In the genomic region with DNA sequence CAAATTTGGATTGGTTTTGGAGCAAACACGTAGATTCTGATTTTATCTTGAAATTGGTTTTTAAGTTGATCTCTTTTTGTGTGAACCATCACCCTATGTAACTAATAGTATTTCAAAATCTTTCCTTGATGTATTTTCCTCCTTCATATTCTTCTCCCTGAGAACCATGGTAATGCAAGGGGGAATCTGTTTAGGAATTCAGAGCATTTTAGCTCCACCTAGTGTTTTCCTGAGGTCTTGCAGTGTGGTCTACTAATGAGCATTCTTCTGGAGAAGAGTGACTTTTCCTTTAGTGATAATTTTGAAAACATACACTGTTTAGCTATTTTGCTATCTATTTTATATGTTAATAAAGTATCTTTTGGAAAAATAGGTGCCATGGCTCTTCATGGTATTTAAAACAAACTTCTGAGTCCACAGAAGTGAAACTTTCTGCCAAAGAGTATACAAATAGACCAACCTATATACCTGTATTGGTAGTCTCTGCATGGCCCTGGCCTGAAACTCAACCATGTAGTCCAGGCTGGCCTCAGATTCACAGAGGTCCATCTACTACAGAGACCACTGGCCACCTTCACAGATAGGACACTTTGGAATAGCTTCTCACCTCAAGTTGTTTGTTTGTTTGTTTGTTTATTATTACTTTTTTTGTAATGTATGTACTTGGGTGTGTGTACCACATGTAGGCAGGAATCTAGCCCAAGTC, we compare ENCODE assay signal across 9 mouse cellular contexts.
A peak's percentile ranks its signal among the peaks of the same experiment; 100 is the strongest.
DNase-seq lines count a peak whose midpoint lies in the region; ATAC-seq and TF ChIP-seq lines count a peak whose summit lies in the region.
"Had no signal": no experiment of that assay in that cellular context is flagged by ENCODE, and none has a peak within 500 bp of the region (broad histone marks: within the 10 kb centered on the region; RNA-seq: fewer than 3 reads in every experiment).

No protein-coding gene starts in this region.

- DNase-seq in limb, embryonic 11.5 days (ENCODE audit: low spot score) = peak; percentile 49
- DNase-seq in limb, embryonic 10.5 days (ENCODE audit: low spot score) = no peak
- DNase-seq in adrenal gland, postnatal 14 days = peak; percentile 46
- DNase-seq in embryonic facial prominence, embryonic 14.5 days (ENCODE audit: low spot score) = peak; percentile 75
- peak; percentile 62 to 66 for DNase-seq in kidney, postnatal 36 days
- peak; percentile 86 for DNase-seq in midbrain, postnatal 0 days (ENCODE audit: low spot score)
- no peak for DNase-seq in urinary bladder, postnatal 36 days (ENCODE audit: low spot score in 2 of 2)

- peak; percentile 90 for TF ChIP-seq CTCF in midbrain, postnatal 0 days (IDR thresholded peaks at IDR 0.05)

- H3K4me2 ChIP-seq in limb, embryonic 11.5 days (ENCODE audit: low read depth, severe bottlenecking) = no peak overlapping the region
- no peak overlapping the region for H3K4me2 ChIP-seq in embryonic facial prominence, embryonic 14.5 days (ENCODE audit: low read depth, low read length)
- no peak overlapping the region for H3K4me2 ChIP-seq in midbrain, postnatal 0 days (ENCODE audit: low read depth, low read length, poor library complexity, severe bottlenecking)
- H3K4me2 ChIP-seq: embryonic facial prominence, embryonic 13.5 days had no signal

- no peaks in the 10 kb centered on the region for H3K9me3 ChIP-seq in limb, embryonic 11.5 days (ENCODE audit: control insufficient read depth, low read length)
- no peaks in the 10 kb centered on the region for H3K9me3 ChIP-seq in limb, embryonic 10.5 days (replicated peaks)
- H3K9me3 ChIP-seq in embryonic facial prominence, embryonic 14.5 days (ENCODE audit: control insufficient read depth, low read length) = no peaks in the 10 kb centered on the region
- no peaks in the 10 kb centered on the region for H3K9me3 ChIP-seq in midbrain, postnatal 0 days (ENCODE audit: low read length)
- H3K9me3 ChIP-seq: embryonic facial prominence, embryonic 13.5 days had no signal

- no peak overlapping the region for H3K9ac ChIP-seq in limb, embryonic 11.5 days (ENCODE audit: low read length)
- no peak overlapping the region for H3K9ac ChIP-seq in embryonic facial prominence, embryonic 14.5 days (ENCODE audit: low read depth, low read length)
- no peak overlapping the region for H3K9ac ChIP-seq in midbrain, postnatal 0 days (replicated peaks; ENCODE audit: low read length, poor library complexity, severe bottlenecking)
- H3K9ac ChIP-seq: embryonic facial prominence, embryonic 13.5 days had no signal

- H3K27me3 ChIP-seq in limb, embryonic 11.5 days (ENCODE audit: control insufficient read depth, insufficient read depth, low read length) = no peaks in the 10 kb centered on the region
- H3K27me3 ChIP-seq in limb, embryonic 10.5 days (ENCODE audit: low read depth, poor library complexity, severe bottlenecking) = no peaks in the 10 kb centered on the region
- H3K27me3 ChIP-seq in embryonic facial prominence, embryonic 14.5 days (replicated peaks; ENCODE audit: control insufficient read depth, insufficient read depth, low read length) = no peaks in the 10 kb centered on the region
- H3K27me3 ChIP-seq in midbrain, postnatal 0 days (ENCODE audit: insufficient read depth, low read length) = no peaks in the 10 kb centered on the region
- H3K27me3 ChIP-seq: embryonic facial prominence, embryonic 13.5 days had no signal

- ATAC-seq in limb, embryonic 11.5 days (ENCODE audit: insufficient number of reproducible peaks, low FRiP score, low TSS enrichment, low read depth) = no peak
- no peak for ATAC-seq in embryonic facial prominence, embryonic 14.5 days (ENCODE audit: low read depth)
- ATAC-seq in midbrain, postnatal 0 days (ENCODE audit: low FRiP score) = 0 out of 2 replicates have a peak, but pooled peaks have one; percentile 53
- no peak; the same call in 1 of the 2 replicates for ATAC-seq in granulocyte monocyte progenitor cell, adult 5-6 weeks (replicated peaks; ENCODE audit: poor library complexity, severe bottlenecking)

- H3K4me3 ChIP-seq in limb, embryonic 11.5 days (ENCODE audit: low read depth, low read length) = no peak overlapping the region
- no peak overlapping the region for H3K4me3 ChIP-seq in limb, embryonic 10.5 days
- no peak overlapping the region for H3K4me3 ChIP-seq in embryonic facial prominence, embryonic 14.5 days (ENCODE audit: low read depth, low read length)
- H3K4me3 ChIP-seq in midbrain, postnatal 0 days (ENCODE audit: low read depth, low read length) = no peak overlapping the region
- H3K4me3 ChIP-seq: embryonic facial prominence, embryonic 13.5 days had no signal

- H3K36me3 ChIP-seq in limb, embryonic 11.5 days (ENCODE audit: control insufficient read depth, insufficient read depth, low read length) = peaks cover 2% of the 10 kb centered on the region; the same call in 1 of the 2 replicates
- H3K36me3 ChIP-seq in limb, embryonic 10.5 days = peaks cover 55% of the 10 kb centered on the region
- peaks cover 21% of the 10 kb centered on the region; the same call in 1 of the 2 replicates for H3K36me3 ChIP-seq in embryonic facial prominence, embryonic 14.5 days (ENCODE audit: control insufficient read depth, insufficient read depth, low read length)
- peaks cover 32% of the 10 kb centered on the region for H3K36me3 ChIP-seq in midbrain, postnatal 0 days (ENCODE audit: insufficient read depth, low read length)

- H3K4me1 ChIP-seq in limb, embryonic 11.5 days (ENCODE audit: control insufficient read depth, insufficient read depth, low read length) = no peaks in the 10 kb centered on the region
- H3K4me1 ChIP-seq in limb, embryonic 10.5 days = no peaks in the 10 kb centered on the region
- no peaks in the 10 kb centered on the region for H3K4me1 ChIP-seq in embryonic facial prominence, embryonic 14.5 days (ENCODE audit: control insufficient read depth, insufficient read depth, low read length)
- no peaks in the 10 kb centered on the region for H3K4me1 ChIP-seq in midbrain, postnatal 0 days (ENCODE audit: insufficient read depth, low read length)
- H3K4me1 ChIP-seq: embryonic facial prominence, embryonic 13.5 days had no signal

- 89% methylated on average over 1 of the region's 1 CpGs for WGBS in limb, embryonic 11.5 days
- WGBS in limb, embryonic 10.5 days = 88% methylated on average over 1 of the region's 1 CpGs
- 86% methylated on average over 1 of the region's 1 CpGs for WGBS in embryonic facial prominence, embryonic 14.5 days
- 74% methylated on average over 1 of the region's 1 CpGs for WGBS in midbrain, postnatal 0 days

- H3K27ac ChIP-seq in limb, embryonic 11.5 days (replicated peaks; ENCODE audit: low read depth, low read length) = no peak overlapping the region
- H3K27ac ChIP-seq in limb, embryonic 10.5 days = no peak overlapping the region
- no peak overlapping the region for H3K27ac ChIP-seq in embryonic facial prominence, embryonic 14.5 days (replicated peaks; ENCODE audit: low read depth, low read length)
- no peak overlapping the region for H3K27ac ChIP-seq in midbrain, postnatal 0 days (ENCODE audit: low read depth, low read length)
- H3K27ac ChIP-seq: embryonic facial prominence, embryonic 13.5 days had no signal

Comparison
In these comparisons a context has a peak if more than half of its experiments do, and no peak if none do; other contexts are left out.
1. DNase-seq: peak in limb, embryonic 11.5 days (single experiment), adrenal gland, postnatal 14 days (single experiment), embryonic facial prominence, embryonic 14.5 days (single experiment), kidney, postnatal 36 days (2 of 2) and midbrain, postnatal 0 days (single experiment); none in limb, embryonic 10.5 days (single experiment) and urinary bladder, postnatal 36 days (0 of 2).